Mouse (Mus musculus) heart, embryonic 14.5 days (tissue): ENCODE measurements around the gene Parvg. TPM values are rescaled to one million over a fixed set of nuclear protein-coding genes. Genes with fewer than 3 reads are reported as not detected.

Source experiments
- ATAC-seq: fragments of 200-750 bp; cut with Nextera tagmentation; 2 replicates; pipeline ENCODE4 v1.8.0; 2017; ENCODE audit warnings: low read depth, moderate TSS enrichment; ENCODE audit not compliant: insufficient number of reproducible peaks, insufficient read depth, low FRiP score
- H3K27ac ChIP-seq, 2 experiments: fragments of 200-500 bp in 1 of 2; fragments of 300-500 bp in 1 of 2; sonication (generic) in 1 of 2; replicated peaks in 1 of 2; 2 replicates each; pipeline ENCODE4 v1.5.1; 2012 to 2014; ENCODE audit warnings: low read depth in 2 of 2, low read length in 2 of 2, control low read depth in 1 of 2, mild to moderate bottlenecking in 1 of 2, mixed read lengths in 1 of 2; ENCODE audit not compliant: control insufficient read depth in 1 of 2, insufficient read depth in 1 of 2
- H3K27me3 ChIP-seq: fragments of 300-500 bp; sonication (generic); 2 replicates; pipeline ENCODE4 v1.6.1; 2014; ENCODE audit warnings: mild to moderate bottlenecking, low read length, control low read depth; ENCODE audit not compliant: control insufficient read depth, insufficient read depth
- H3K36me3 ChIP-seq: fragments of 300-500 bp; sonication (generic); 2 replicates; pipeline ENCODE4 v1.6.1; 2014; ENCODE audit warnings: mild to moderate bottlenecking, control low read depth, low read length, mixed read lengths; ENCODE audit not compliant: control insufficient read depth, insufficient read depth
- H3K4me1 ChIP-seq, 2 experiments: fragments of 200-500 bp in 1 of 2; fragments of 300-500 bp in 1 of 2; sonication (generic) in 1 of 2; 2 replicates each; pipeline ENCODE4 v1.6.1; 2012 to 2014; ENCODE audit warnings: low read length in 2 of 2, control low read depth in 1 of 2, mixed read lengths in 1 of 2; ENCODE audit not compliant: control insufficient read depth in 2 of 2, insufficient read depth in 2 of 2
- H3K4me2 ChIP-seq: fragments of 300-500 bp; sonication (generic); 2 replicates; pipeline ENCODE4 v1.6.1; 2014; ENCODE audit warnings: mild to moderate bottlenecking, low read length
- H3K4me3 ChIP-seq, 2 experiments: fragments of 200-500 bp in 1 of 2; fragments of 300-500 bp in 1 of 2; sonication (generic) in 1 of 2; 2 replicates each; pipeline ENCODE4 v1.5.1; 2012 to 2014; ENCODE audit warnings: low read length in 2 of 2, mild to moderate bottlenecking in 2 of 2, control low read depth in 1 of 2, low read depth in 1 of 2, moderate library complexity in 1 of 2; ENCODE audit not compliant: control insufficient read depth in 1 of 2, insufficient read depth in 1 of 2
- H3K9ac ChIP-seq: fragments of 300-500 bp; sonication (generic); 2 replicates; pipeline ENCODE4 v1.6.1; 2014; ENCODE audit warnings: mild to moderate bottlenecking, low read length
- H3K9me3 ChIP-seq: fragments of 300-500 bp; sonication (generic); 2 replicates; pipeline ENCODE4 v1.6.1; 2016; ENCODE audit warnings: low read length, control low read depth; ENCODE audit not compliant: control insufficient read depth
- WGBS: fragments of 180-500 bp; shearing (Covaris S2); extraction: QIAGEN DNeasy Blood & Tissue Kit; methylation state at CpG from one replicate; pipeline ENCODE4 v1.1.7; 2014; 5-methylcytosine and 5-hydroxymethylcytosine counted together
- polyA plus RNA-seq: library from polyadenylated mRNA; unstranded; fragments of >200 nt; fragmentation: Nextera tagmentation; extraction: Ambion mirVana; gene quantifications from 2 replicates; pipeline ENCODE4 v1.2.1, GENCODE M21; 2014

Parvg gene
- polyA plus RNA-seq, 1 experiment from 2014 or later, result 0.80 TPM

DNA sequence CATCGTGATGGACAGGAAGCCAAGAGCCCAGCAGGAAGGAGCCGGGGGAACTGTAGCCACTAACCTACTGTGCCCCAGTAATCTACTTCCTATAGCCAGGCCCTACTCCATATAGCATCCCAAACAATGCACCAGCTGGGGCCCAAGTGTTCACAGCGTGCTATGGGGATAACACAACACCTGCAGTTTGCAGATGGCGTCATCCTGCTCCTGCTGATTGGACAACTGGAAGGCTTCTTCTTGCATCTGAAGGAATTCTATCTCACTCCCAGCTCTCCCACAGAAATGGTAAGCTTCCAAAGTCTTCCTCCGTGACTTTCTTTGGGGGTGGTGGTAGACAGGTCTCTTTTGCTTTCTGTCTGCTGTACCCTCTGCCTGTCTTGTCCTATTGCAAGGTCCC, 13.8 kb downstream of the Parvg start:
- Histone ChIP-seq H3K4me3 (no peak overlapping the region), H3K4me2 (no peak overlapping the region), H3K27me3 (no peaks in the 10 kb centered on the region), H3K27ac (no peak overlapping the region), H3K4me1 (peaks cover 3 to 9% of the 10 kb centered on the region in 2 experiments; a peak in 3 of 4 replicates), H3K36me3 (no peaks in the 10 kb centered on the region), H3K9me3 (no peaks in the 10 kb centered on the region), H3K9ac (no peak overlapping the region)
- ATAC-seq, result no peak
- WGBS, result 70% methylated on average over 5 of the region's 5 CpGs

DNA sequence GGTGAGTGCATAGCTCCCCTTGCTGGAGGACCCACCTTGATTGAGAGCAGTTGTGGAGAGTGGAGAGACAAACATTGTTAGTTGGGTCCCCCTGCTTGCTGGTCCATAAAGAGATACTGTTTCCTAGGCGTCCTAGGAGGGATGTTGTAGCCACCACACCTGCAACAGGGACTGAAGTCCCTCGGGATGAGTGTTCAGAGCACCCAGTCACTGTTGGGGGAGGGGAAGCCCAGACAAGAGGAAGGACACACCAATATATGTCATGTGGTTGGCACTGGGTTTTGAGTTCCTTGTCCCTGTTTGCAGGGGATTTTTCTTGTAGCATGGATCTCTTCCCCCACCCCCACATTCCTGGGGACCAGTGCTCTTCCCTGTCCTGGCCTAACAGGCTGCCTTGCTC, 17.1 kb downstream of the Parvg start:
- H3K9me3 ChIP-seq, result no peaks in the 10 kb centered on the region
- H3K4me1 ChIP-seq, result peaks cover 3 to 9% of the 10 kb centered on the region in 2 experiments; a peak in 3 of 4 replicates
- 53% methylated on average over 2 of the region's 2 CpGs for WGBS
- no peak overlapping the region for H3K4me2 ChIP-seq
- no peaks in the 10 kb centered on the region for H3K36me3 ChIP-seq
- H3K9ac ChIP-seq, result no peak overlapping the region
- no peak overlapping the region for H3K27ac ChIP-seq
- H3K4me3 ChIP-seq, result no peak overlapping the region
- no peak for ATAC-seq
- H3K27me3 ChIP-seq, result no peaks in the 10 kb centered on the region

DNA sequence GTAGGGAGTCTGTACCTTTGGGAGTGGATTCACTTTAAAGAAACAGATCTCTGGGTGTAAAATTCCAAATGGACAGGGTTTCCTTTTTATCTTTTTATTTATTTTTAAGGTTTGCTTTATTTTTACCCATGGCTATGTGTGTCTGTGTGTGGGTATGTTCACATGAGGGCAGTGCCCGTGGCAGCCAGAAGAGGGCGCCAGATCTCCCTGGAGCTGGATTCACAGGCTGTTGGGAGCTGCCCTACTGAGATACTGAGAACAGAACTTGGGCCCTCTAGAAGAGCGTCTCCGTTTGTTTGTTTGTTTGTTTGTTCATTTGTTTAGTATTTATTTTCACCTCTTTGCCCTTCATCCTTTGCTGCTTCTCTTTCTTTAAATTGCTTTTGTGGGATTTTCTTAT, 24.9 kb downstream of the Parvg start:
- Histone ChIP-seq H3K27ac (no peak overlapping the region), H3K4me3 (no peak overlapping the region), H3K9me3 (peaks cover 6% of the 10 kb centered on the region), H3K4me2 (no peak overlapping the region), H3K9ac (no peak overlapping the region), H3K4me1 (peaks cover 5 to 7% of the 10 kb centered on the region in 2 experiments; a peak in 3 of 4 replicates), H3K27me3 (no peaks in the 10 kb centered on the region), H3K36me3 (no peaks in the 10 kb centered on the region)
- no peak for ATAC-seq
- 87% methylated on average over 4 of the region's 4 CpGs for WGBS

DNA sequence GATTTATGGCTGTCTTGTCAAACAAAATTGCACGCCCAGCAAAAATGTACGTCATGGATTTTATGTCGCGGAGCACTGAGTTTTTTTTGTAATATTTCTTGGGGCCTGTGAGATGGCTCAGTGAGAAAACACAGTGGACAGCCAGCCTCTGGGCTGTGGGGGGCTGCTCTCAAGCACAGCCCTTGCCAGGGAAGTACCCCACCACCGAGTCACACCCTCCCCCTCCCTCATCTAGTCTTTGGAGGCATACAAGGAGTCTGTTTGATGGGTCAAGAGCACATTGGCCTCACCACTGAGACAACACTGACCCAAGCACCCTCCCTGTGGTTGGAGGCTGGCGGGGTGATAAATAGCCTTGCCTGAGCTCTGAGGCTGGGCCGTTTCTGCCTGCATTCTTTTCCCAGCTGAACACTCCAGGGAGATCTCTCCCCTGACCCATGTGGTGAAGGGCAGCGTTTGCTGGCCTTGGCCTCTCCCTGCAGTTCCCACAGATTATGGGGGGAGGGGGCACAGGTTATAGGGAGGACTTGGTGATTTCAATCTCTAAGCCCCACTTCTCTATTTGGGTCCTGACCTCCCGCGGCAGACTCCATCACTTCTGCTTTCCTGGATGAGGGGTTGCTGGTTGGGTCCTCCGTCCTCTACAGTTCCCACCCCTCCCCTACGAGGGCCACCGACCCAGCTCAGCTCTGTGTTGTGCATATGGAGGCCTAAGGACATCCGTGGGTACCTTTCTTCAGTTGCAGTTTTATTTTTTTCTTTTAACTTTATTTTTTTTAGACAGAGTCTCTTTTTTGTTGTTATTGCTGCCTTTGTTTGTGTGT, 26.3 kb downstream of the Parvg start:
- Histone ChIP-seq H3K4me3 (no peak overlapping the region), H3K9ac (no peak overlapping the region), H3K9me3 (peaks cover 6% of the 10 kb centered on the region), H3K36me3 (no peaks in the 10 kb centered on the region), H3K27me3 (no peaks in the 10 kb centered on the region), H3K4me2 (no peak overlapping the region), H3K27ac (no peak overlapping the region), H3K4me1 (peaks cover 5 to 7% of the 10 kb centered on the region in 2 experiments; a peak in 3 of 4 replicates)
- no peak for ATAC-seq
- WGBS, result 52% methylated on average over 14 of the region's 14 CpGs

DNA sequence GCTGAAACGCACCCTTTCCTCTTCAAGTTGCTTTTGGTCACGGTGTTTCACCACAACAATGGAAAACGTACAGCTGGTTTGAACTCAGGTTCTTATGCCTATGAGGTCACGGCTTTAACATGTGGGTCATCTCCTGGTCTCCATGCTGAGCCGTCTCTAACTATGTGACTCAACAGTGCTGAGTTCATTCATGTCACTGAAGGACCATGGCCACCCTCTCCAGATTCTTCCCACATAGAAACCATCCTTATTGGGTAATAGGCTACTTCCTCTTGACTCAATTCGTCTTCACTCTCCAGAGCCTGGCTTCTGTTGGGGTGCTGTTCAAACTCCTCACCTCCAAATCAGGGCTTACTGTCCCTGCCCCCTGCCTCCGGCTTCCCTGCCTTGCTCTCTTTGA, 27.5 kb downstream of the Parvg start:
- H3K36me3 ChIP-seq, result no peaks in the 10 kb centered on the region
- H3K4me1 ChIP-seq, result peaks cover 5 to 7% of the 10 kb centered on the region in 2 experiments; a peak in 3 of 4 replicates
- H3K9ac ChIP-seq, result no peak overlapping the region
- WGBS, result 77% methylated on average over 7 of the region's 7 CpGs
- peaks cover 6% of the 10 kb centered on the region for H3K9me3 ChIP-seq
- H3K27ac ChIP-seq, result no peak overlapping the region
- no peak overlapping the region for H3K4me2 ChIP-seq
- H3K4me3 ChIP-seq, result no peak overlapping the region
- H3K27me3 ChIP-seq, result no peaks in the 10 kb centered on the region
- no peak for ATAC-seq

DNA sequence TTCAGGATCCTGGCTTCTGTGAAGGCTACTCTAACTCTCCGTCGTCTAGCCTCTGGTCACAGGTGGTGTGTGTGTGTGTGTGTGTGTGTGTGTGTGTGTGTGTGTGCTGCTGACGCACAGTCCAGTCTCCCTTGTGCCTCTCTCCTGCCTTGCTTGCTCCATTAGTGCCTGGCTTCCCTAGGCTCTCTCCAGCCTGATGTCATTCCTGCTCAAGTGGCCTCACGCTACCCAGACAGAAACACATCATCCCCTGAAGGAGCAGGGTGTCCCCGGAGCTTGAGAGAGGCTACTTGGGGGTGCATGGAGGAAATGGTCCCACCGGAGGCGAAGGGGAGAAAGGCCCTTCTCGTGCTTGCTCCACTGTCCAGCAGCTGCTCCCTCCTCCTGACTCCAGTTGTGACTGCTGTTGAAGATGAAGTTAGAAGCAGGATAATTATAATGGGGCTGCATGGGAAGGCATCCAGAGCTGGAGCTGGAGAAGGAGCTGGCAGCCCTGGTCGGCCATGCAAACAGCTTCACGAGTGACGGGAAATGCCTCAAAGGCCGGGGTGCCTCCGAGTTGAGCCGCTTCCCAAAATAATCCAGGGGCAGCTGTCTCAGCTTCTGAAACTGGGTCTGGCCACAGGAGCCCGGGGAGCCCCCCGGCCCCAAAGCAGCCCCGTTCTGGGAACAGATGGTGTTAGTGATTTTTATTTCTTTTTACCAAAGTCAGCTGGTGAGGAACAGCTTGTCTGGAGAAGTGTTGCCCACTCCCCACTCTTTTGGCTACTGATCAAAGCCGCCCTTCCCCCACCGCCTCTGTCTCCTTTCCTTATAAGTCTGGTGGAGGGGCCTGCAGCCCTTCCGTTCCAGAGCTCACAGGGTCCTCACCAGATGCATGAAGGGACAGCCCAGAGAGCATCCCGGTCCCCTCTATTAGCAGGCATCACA, 28.4 kb downstream of the Parvg start:
- Histone ChIP-seq H3K36me3 (no peaks in the 10 kb centered on the region), H3K9ac (no peak overlapping the region), H3K4me1 (peaks cover 5 to 7% of the 10 kb centered on the region in 2 experiments; a peak in 3 of 4 replicates), H3K27me3 (no peaks in the 10 kb centered on the region), H3K9me3 (peaks cover 6% of the 10 kb centered on the region), H3K4me2 (no peak overlapping the region), H3K27ac (no peak overlapping the region), H3K4me3 (no peak overlapping the region)
- no peak for ATAC-seq
- WGBS, result 47% methylated on average over 21 of the region's 21 CpGs

DNA sequence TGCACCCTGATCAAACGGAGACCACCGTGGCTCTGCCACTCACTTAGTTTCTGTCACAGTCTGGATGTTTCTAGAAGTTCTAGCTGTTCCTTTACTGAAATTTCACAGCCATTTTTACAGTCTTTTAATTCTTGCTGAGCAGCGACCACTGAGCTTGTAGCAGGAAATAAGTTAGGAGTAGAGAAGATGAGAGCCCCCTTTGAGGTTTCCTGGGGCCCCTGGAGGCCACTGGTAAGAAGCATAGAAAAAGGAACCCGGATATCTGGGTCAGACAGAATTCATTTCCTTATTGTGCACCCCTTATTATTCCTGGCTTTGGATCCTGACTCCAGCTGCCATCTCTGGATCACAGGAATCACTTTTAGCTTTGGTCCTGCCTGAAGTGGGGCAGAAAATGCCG, 31.3 kb downstream of the Parvg start:
- no peaks in the 10 kb centered on the region for H3K27me3 ChIP-seq
- ATAC-seq, result no peak
- H3K4me2 ChIP-seq, result no peak overlapping the region
- no peak overlapping the region for H3K4me3 ChIP-seq
- no peaks in the 10 kb centered on the region for H3K9me3 ChIP-seq
- H3K27ac ChIP-seq, result no peak overlapping the region
- 70% methylated on average over 5 of the region's 5 CpGs for WGBS
- peaks cover 5 to 7% of the 10 kb centered on the region in 2 experiments; a peak in 3 of 4 replicates for H3K4me1 ChIP-seq
- H3K9ac ChIP-seq, result no peak overlapping the region
- no peaks in the 10 kb centered on the region for H3K36me3 ChIP-seq
